Mouse (Mus musculus) heart, postnatal 0 days (tissue): ENCODE measurements at regions not wholly inside any gene's neighbourhood (a gene's known extent, or its start where the extent isn't known, plus 50 kb on each side); places are given as distances from the start of the nearest gene placed in this dataset.

Source experiments
- ATAC-seq: fragments of 200-750 bp; cut with Nextera tagmentation; 2 replicates; pipeline ENCODE4 v1.8.0; 2017; ENCODE audit warnings: low read depth, moderate number of reproducible peaks, moderate library complexity; ENCODE audit not compliant: insufficient read depth
- DNase-seq: peaks from one replicate; pipeline ENCODE4 v3.0.0-alpha.2; 2016; ENCODE audit warnings: low spot score
- H3K27ac ChIP-seq: fragments of 300-500 bp; sonication (generic); 2 replicates; pipeline ENCODE4 v1.5.1; 2014; ENCODE audit warnings: low read depth, mild to moderate bottlenecking
- H3K27me3 ChIP-seq: fragments of 300-500 bp; sonication (generic); 2 replicates; pipeline ENCODE4 v1.6.1; 2014; ENCODE audit warnings: low read length, mixed read lengths; ENCODE audit not compliant: control insufficient read depth, insufficient read depth
- H3K36me3 ChIP-seq: fragments of 300-500 bp; sonication (generic); replicated peaks from 2 replicates; pipeline ENCODE4 v1.6.1; 2014; ENCODE audit warnings: low read length, mixed read lengths; ENCODE audit not compliant: control insufficient read depth, insufficient read depth
- H3K4me1 ChIP-seq: fragments of 300-500 bp; sonication (generic); 2 replicates; pipeline ENCODE4 v1.6.1; 2014; ENCODE audit warnings: antibody characterized with exemption; ENCODE audit not compliant: control insufficient read depth, insufficient read depth
- H3K4me2 ChIP-seq: fragments of 300-500 bp; sonication (generic); 2 replicates; pipeline ENCODE4 v1.6.1; 2014; ENCODE audit warnings: low read depth, mild to moderate bottlenecking, low read length, moderate library complexity
- H3K4me3 ChIP-seq: fragments of 300-500 bp; sonication (generic); 2 replicates; pipeline ENCODE4 v1.5.1; 2014; ENCODE audit warnings: low read depth, low read length
- H3K9ac ChIP-seq: fragments of 300-500 bp; sonication (generic); replicated peaks from 2 replicates; pipeline ENCODE4 v1.6.1; 2014; ENCODE audit warnings: low read depth, low read length, mixed read lengths
- H3K9me3 ChIP-seq: fragments of 300-500 bp; sonication (generic); replicated peaks from 2 replicates; pipeline ENCODE4 v1.6.1; 2016; ENCODE audit warnings: low read length; ENCODE audit not compliant: control insufficient read depth
- CTCF ChIP-seq: IDR thresholded peaks from 2 replicates; pipeline ENCODE4 v1.5.1; 2016; ENCODE audit warnings: antibody characterized with exemption, control low read depth, low read depth
- EP300 ChIP-seq: IDR thresholded peaks from 2 replicates; pipeline ENCODE4 v1.6.1; 2016; ENCODE audit warnings: antibody characterized with exemption, low read depth
- whole genome bisulfite sequencing: fragments of 180-500 bp; shearing (Covaris S2); extraction: QIAGEN DNeasy Blood & Tissue Kit; methylation state at CpG from one replicate; pipeline ENCODE4 v1.1.7; 2014; 5-methylcytosine and 5-hydroxymethylcytosine counted together

GRCm38 (mm10) chr1:186294635-186295034 lies 177.5 kb upstream of the Lyplal1 start:
- no peaks in the 10 kb centered on the region for H3K27me3 ChIP-seq
- ATAC-seq (no peak), DNase-seq (no peak)
- H3K4me3 ChIP-seq: no peak overlapping the region
- no peaks in the 10 kb centered on the region for H3K9me3 ChIP-seq
- 22% methylated on average over 2 of the region's 2 CpGs for WGBS
- no peak for TF ChIP-seq CTCF
- TF ChIP-seq EP300: no peak
- no peak overlapping the region for H3K4me2 ChIP-seq
- no peak overlapping the region for H3K9ac ChIP-seq
- H3K27ac ChIP-seq: no peak overlapping the region
- H3K4me1 ChIP-seq: no peaks in the 10 kb centered on the region
- H3K36me3 ChIP-seq: no peaks in the 10 kb centered on the region

- no peaks in the 10 kb centered on the region for H3K27me3 ChIP-seq
- DNase-seq (no peak), ATAC-seq (no peak)
- no peaks in the 10 kb centered on the region for H3K4me1 ChIP-seq
- H3K9me3 ChIP-seq: no peaks in the 10 kb centered on the region
- H3K4me2 ChIP-seq: no peak overlapping the region
- TF ChIP-seq CTCF (no peak), EP300 (no peak)
- H3K36me3 ChIP-seq: no peaks in the 10 kb centered on the region
- no peak overlapping the region for H3K27ac ChIP-seq
- no peak overlapping the region for H3K4me3 ChIP-seq
- H3K9ac ChIP-seq: no peak overlapping the region
- 72% methylated on average over 2 of the region's 2 CpGs for WGBS
Observed at GRCm38 (mm10) chr1:186289117-186289516, 172.0 kb upstream of the Lyplal1 start.

- no peak overlapping the region for H3K27ac ChIP-seq
- H3K4me1 ChIP-seq: no peaks in the 10 kb centered on the region
- no peak for ATAC-seq
- WGBS: 82% methylated on average over 8 of the region's 8 CpGs
- DNase-seq: no peak
- H3K9ac ChIP-seq: no peak overlapping the region
- no peak overlapping the region for H3K4me3 ChIP-seq
- no peaks in the 10 kb centered on the region for H3K27me3 ChIP-seq
- no peak overlapping the region for H3K4me2 ChIP-seq
- no peak for TF ChIP-seq CTCF
- TF ChIP-seq EP300: no peak
- no peaks in the 10 kb centered on the region for H3K36me3 ChIP-seq
- no peaks in the 10 kb centered on the region for H3K9me3 ChIP-seq
Observed at GRCm38 (mm10) chr1:186287831-186288230, 170.7 kb upstream of the Lyplal1 start.

GRCm38 (mm10) chr1:186286401-186286800 lies 169.3 kb upstream of the Lyplal1 start:
- ATAC-seq: no peak
- Histone ChIP-seq H3K9ac (no peak overlapping the region), H3K27me3 (no peaks in the 10 kb centered on the region), H3K9me3 (no peaks in the 10 kb centered on the region), H3K27ac (no peak overlapping the region), H3K4me1 (no peaks in the 10 kb centered on the region), H3K4me3 (no peak overlapping the region), H3K36me3 (no peaks in the 10 kb centered on the region), H3K4me2 (no peak overlapping the region)
- WGBS: 81% methylated on average over 4 of the region's 4 CpGs
- TF ChIP-seq CTCF (no peak), EP300 (no peak)
- no peak for DNase-seq

GRCm38 (mm10) chr1:186277981-186278634 lies 161.0 kb upstream of the Lyplal1 start:
- no peaks in the 10 kb centered on the region for H3K4me1 ChIP-seq
- H3K27me3 ChIP-seq: no peaks in the 10 kb centered on the region
- no peaks in the 10 kb centered on the region for H3K9me3 ChIP-seq
- no peak overlapping the region for H3K27ac ChIP-seq
- no peak overlapping the region for H3K9ac ChIP-seq
- H3K4me2 ChIP-seq: no peak overlapping the region
- 77% methylated on average over 11 of the region's 11 CpGs for WGBS
- TF ChIP-seq EP300 (no peak), CTCF (no peak)
- no peaks in the 10 kb centered on the region for H3K36me3 ChIP-seq
- no peak for ATAC-seq
- no peak for DNase-seq
- H3K4me3 ChIP-seq: no peak overlapping the region

- Histone ChIP-seq H3K4me3 (no peak overlapping the region), H3K9ac (no peak overlapping the region), H3K4me2 (no peak overlapping the region), H3K36me3 (no peaks in the 10 kb centered on the region), H3K27me3 (no peaks in the 10 kb centered on the region), H3K27ac (no peak overlapping the region), H3K9me3 (no peaks in the 10 kb centered on the region), H3K4me1 (no peaks in the 10 kb centered on the region)
- WGBS: 86% methylated on average over 2 of the region's 2 CpGs
- no peak for DNase-seq
- TF ChIP-seq CTCF (no peak), EP300 (no peak)
- ATAC-seq: no peak
Observed at GRCm38 (mm10) chr1:186271436-186271835, 154.3 kb upstream of the Lyplal1 start.
